In genomic region chr19:27038298-27038697, GRCm38 (mm10) we compare ENCODE assay signal across 8 mouse cellular contexts.
DNase-seq lines count a peak whose midpoint lies in the region; ATAC-seq and TF ChIP-seq lines count a peak whose summit lies in the region.
"Had no signal": no experiment of that assay in that cellular context is flagged by ENCODE, and none has a peak within 500 bp of the region (broad histone marks: within the 10 kb centered on the region; RNA-seq: fewer than 3 reads in every experiment).

No protein-coding gene starts in this region.

- peak; percentile 73 for ATAC-seq in kidney, embryonic 14.5 days (ENCODE audit: low FRiP score, low TSS enrichment)
- ATAC-seq in heart, embryonic 15.5 days (replicated peaks; ENCODE audit: insufficient number of reproducible peaks, insufficient read depth, low FRiP score, low read depth), result peak; percentile 85
- no peak for ATAC-seq in midbrain, postnatal 0 days (ENCODE audit: low FRiP score)
- ATAC-seq in granulocyte monocyte progenitor cell, adult 5-6 weeks (replicated peaks; ENCODE audit: poor library complexity, severe bottlenecking), result no peak

- peaks cover 7% of the 10 kb centered on the region; the same call in 1 of the 2 replicates for H3K4me1 ChIP-seq in kidney, embryonic 14.5 days (ENCODE audit: control insufficient read depth, insufficient read depth, low read length)
- H3K4me1 ChIP-seq in heart, embryonic 15.5 days (replicated peaks), result peaks cover 12% of the 10 kb centered on the region
- no peaks in the 10 kb centered on the region for H3K4me1 ChIP-seq in midbrain, postnatal 0 days (ENCODE audit: insufficient read depth, low read length)

- no peak overlapping the region for H3K4me2 ChIP-seq in kidney, embryonic 14.5 days (replicated peaks; ENCODE audit: low read depth, low read length)
- H3K4me2 ChIP-seq in heart, embryonic 15.5 days, result no peak overlapping the region
- H3K4me2 ChIP-seq in midbrain, postnatal 0 days (ENCODE audit: low read depth, low read length, poor library complexity, severe bottlenecking), result no peak overlapping the region
- H3K4me2 ChIP-seq: lung, embryonic 15.5 days had no signal

- TF ChIP-seq CTCF in midbrain, postnatal 0 days (IDR thresholded peaks at IDR 0.05), result no peak

- no peak overlapping the region for H3K4me3 ChIP-seq in kidney, embryonic 14.5 days (ENCODE audit: low read length)
- H3K4me3 ChIP-seq in heart, embryonic 15.5 days, result no peak overlapping the region
- H3K4me3 ChIP-seq in midbrain, postnatal 0 days (ENCODE audit: low read depth, low read length), result no peak overlapping the region
- H3K4me3 ChIP-seq: lung, embryonic 15.5 days had no signal

- H3K27ac ChIP-seq in kidney, embryonic 14.5 days (ENCODE audit: low read depth, low read length), result peak overlapping the region; percentile 71; the same call in 1 of the 2 replicates
- peak overlapping the region; percentile 84 for H3K27ac ChIP-seq in heart, embryonic 15.5 days
- H3K27ac ChIP-seq in midbrain, postnatal 0 days (ENCODE audit: low read depth, low read length), result no peak overlapping the region

- H3K9ac ChIP-seq in kidney, embryonic 14.5 days (ENCODE audit: low read depth, low read length), result no peak overlapping the region
- H3K9ac ChIP-seq in heart, embryonic 15.5 days, result no peak overlapping the region
- no peak overlapping the region for H3K9ac ChIP-seq in midbrain, postnatal 0 days (replicated peaks; ENCODE audit: low read length, poor library complexity, severe bottlenecking)
- H3K9ac ChIP-seq: lung, embryonic 15.5 days had no signal

- no peak for DNase-seq in kidney, adult 18-20 months
- DNase-seq in heart, adult 18-20 months, result peak; percentile 39 to 44
- DNase-seq in midbrain, postnatal 0 days (ENCODE audit: low spot score), result peak; percentile 17
- no peak for DNase-seq in left cerebral cortex, adult 18-20 months (ENCODE audit: low spot score in 2 of 2)

- no peaks in the 10 kb centered on the region for H3K36me3 ChIP-seq in kidney, embryonic 14.5 days (ENCODE audit: control insufficient read depth, insufficient read depth, low read length)
- H3K36me3 ChIP-seq in heart, embryonic 15.5 days, result no peaks in the 10 kb centered on the region
- no peaks in the 10 kb centered on the region for H3K36me3 ChIP-seq in midbrain, postnatal 0 days (ENCODE audit: insufficient read depth, low read length)
- H3K36me3 ChIP-seq: lung, embryonic 15.5 days had no signal

- no peaks in the 10 kb centered on the region for H3K27me3 ChIP-seq in kidney, embryonic 14.5 days (ENCODE audit: control insufficient read depth, insufficient read depth, low read length)
- no peaks in the 10 kb centered on the region for H3K27me3 ChIP-seq in heart, embryonic 15.5 days
- no peaks in the 10 kb centered on the region for H3K27me3 ChIP-seq in midbrain, postnatal 0 days (ENCODE audit: insufficient read depth, low read length)
- H3K27me3 ChIP-seq: lung, embryonic 15.5 days had no signal

- WGBS in kidney, embryonic 14.5 days, result 12% methylated on average over 3 of the region's 3 CpGs
- WGBS in heart, embryonic 15.5 days, result 23% methylated on average over 3 of the region's 3 CpGs
- 13% methylated on average over 3 of the region's 3 CpGs for WGBS in midbrain, postnatal 0 days

- no peaks in the 10 kb centered on the region for H3K9me3 ChIP-seq in kidney, embryonic 14.5 days (ENCODE audit: control insufficient read depth, low read length)
- no peaks in the 10 kb centered on the region for H3K9me3 ChIP-seq in heart, embryonic 15.5 days (replicated peaks)
- no peaks in the 10 kb centered on the region for H3K9me3 ChIP-seq in midbrain, postnatal 0 days (ENCODE audit: low read length)
- H3K9me3 ChIP-seq: lung, embryonic 15.5 days had no signal

Comparison
In these comparisons a context has a peak if more than half of its experiments do, and no peak if none do; other contexts are left out.
1. ATAC-seq: peak in kidney, embryonic 14.5 days (single experiment) and heart, embryonic 15.5 days (single experiment); none in midbrain, postnatal 0 days (single experiment) and granulocyte monocyte progenitor cell, adult 5-6 weeks (single experiment).
2. DNase-seq: peak in heart, adult 18-20 months (2 of 2) and midbrain, postnatal 0 days (single experiment); none in kidney, adult 18-20 months (single experiment) and left cerebral cortex, adult 18-20 months (0 of 2).